Mouse (Mus musculus): ENCODE data around the gene Ak4. TPM values are rescaled to one million over a fixed set of nuclear protein-coding genes. Genes with fewer than 3 reads are reported as not detected.
A peak's percentile ranks its signal among the peaks of the same experiment; 100 is the strongest.
"Not testable (repeated sequence)": the region's sequence is repeated elsewhere in the genome, so short reads cannot be mapped to it uniquely, and the experiment has no call there.

Ak4 gene
- total and polyA plus RNA-seq, 2 experiments = 14.7 to 58.7 TPM

- H3K36me3 ChIP-seq (ENCODE audit: control insufficient read depth, insufficient read depth, low read length) = no peaks in the 10 kb centered on the region
- no peaks in the 10 kb centered on the region for H3K27me3 ChIP-seq (ENCODE audit: control insufficient read depth, insufficient read depth, low read length)
- no peaks in the 10 kb centered on the region for H3K79me2 ChIP-seq (ENCODE audit: control insufficient read depth, insufficient read depth, low read length)
- H3K27ac ChIP-seq (replicated peaks; ENCODE audit: insufficient read depth, low read depth, low read length) = no peak overlapping the region
- peaks cover 14% of the 10 kb centered on the region for H3K4me1 ChIP-seq (ENCODE audit: control insufficient read depth, insufficient read depth, low read length)
- WGBS = 53% methylated on average over 4 of the region's 4 CpGs
- no peak overlapping the region for H3K4me3 ChIP-seq (ENCODE audit: insufficient read depth, low read depth, low read length)
- DNase-seq (ENCODE audit: extremely low read depth, low read depth, low spot score) = peak; percentile 84
- H3K9ac ChIP-seq (ENCODE audit: low read depth, low read length) = no peak overlapping the region
- TF ChIP-seq CTCF (IDR thresholded peaks at IDR 0.05; ENCODE audit: low read depth, low read length) (no peak), POLR2A (IDR thresholded peaks at IDR 0.05; ENCODE audit: extremely low read depth, insufficient read depth, low read length) (no peak)
These were observed 40.8 kb upstream of the Ak4 start for GRCm38 (mm10) chr4:101378241-101378640.

- Histone ChIP-seq H3K4me1 (ENCODE audit: control insufficient read depth, insufficient read depth, low read length) (peaks cover 9% of the 10 kb centered on the region), H3K9ac (ENCODE audit: low read depth, low read length) (no peak overlapping the region), H3K27ac (replicated peaks; ENCODE audit: insufficient read depth, low read depth, low read length) (no peak overlapping the region), H3K4me3 (ENCODE audit: insufficient read depth, low read depth, low read length) (no peak overlapping the region), H3K79me2 (ENCODE audit: control insufficient read depth, insufficient read depth, low read length) (no peaks in the 10 kb centered on the region), H3K36me3 (ENCODE audit: control insufficient read depth, insufficient read depth, low read length) (no peaks in the 10 kb centered on the region), H3K27me3 (ENCODE audit: control insufficient read depth, insufficient read depth, low read length) (no peaks in the 10 kb centered on the region)
- TF ChIP-seq CTCF (IDR thresholded peaks at IDR 0.05; ENCODE audit: low read depth, low read length) (no peak), POLR2A (IDR thresholded peaks at IDR 0.05; ENCODE audit: extremely low read depth, insufficient read depth, low read length) (no peak)
- 91% methylated on average over 4 of the region's 4 CpGs for WGBS
- no peak for DNase-seq (ENCODE audit: extremely low read depth, low read depth, low spot score)
These were observed 40.3 kb upstream of the Ak4 start for GRCm38 (mm10) chr4:101378778-101379177.

GRCm38 (mm10) chr4:101385002-101385401 is 34.1 kb upstream of the Ak4 start:
- H3K4me3 ChIP-seq (ENCODE audit: insufficient read depth, low read depth, low read length) = no peak overlapping the region
- no peaks in the 10 kb centered on the region for H3K27me3 ChIP-seq (ENCODE audit: control insufficient read depth, insufficient read depth, low read length)
- no peak overlapping the region for H3K9ac ChIP-seq (ENCODE audit: low read depth, low read length)
- H3K4me1 ChIP-seq (ENCODE audit: control insufficient read depth, insufficient read depth, low read length) = no peaks in the 10 kb centered on the region
- no peaks in the 10 kb centered on the region for H3K79me2 ChIP-seq (ENCODE audit: control insufficient read depth, insufficient read depth, low read length)
- no peak for DNase-seq (ENCODE audit: extremely low read depth, low read depth, low spot score)
- no peak for TF ChIP-seq CTCF (IDR thresholded peaks at IDR 0.05; ENCODE audit: low read depth, low read length)
- TF ChIP-seq POLR2A (IDR thresholded peaks at IDR 0.05; ENCODE audit: extremely low read depth, insufficient read depth, low read length) = no peak
- WGBS = 74% methylated on average over 2 of the region's 2 CpGs
- no peak overlapping the region for H3K27ac ChIP-seq (replicated peaks; ENCODE audit: insufficient read depth, low read depth, low read length)
- no peaks in the 10 kb centered on the region for H3K36me3 ChIP-seq (ENCODE audit: control insufficient read depth, insufficient read depth, low read length)

DNA sequence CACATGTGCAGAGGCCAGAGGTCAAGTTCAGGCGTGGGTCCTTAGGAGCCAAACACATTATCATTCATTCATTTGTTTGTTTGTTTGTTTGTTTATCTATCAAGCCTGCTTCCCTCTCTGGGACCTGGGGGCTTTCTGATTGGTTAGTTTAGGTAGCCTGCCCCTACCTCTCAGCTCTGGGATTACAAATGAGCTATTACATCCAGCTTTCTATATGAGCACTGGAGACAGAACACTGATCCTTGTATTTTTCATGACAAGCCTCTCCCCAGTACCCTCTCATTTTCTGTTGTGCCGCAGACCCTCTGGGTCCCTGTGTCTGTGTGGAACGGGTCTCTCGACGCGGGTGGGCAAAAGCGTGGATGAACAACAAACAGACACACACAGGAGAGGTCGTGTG is 30.8 kb upstream of the Ak4 start:
- H3K27ac ChIP-seq (replicated peaks; ENCODE audit: insufficient read depth, low read depth, low read length) = no peak overlapping the region
- H3K27me3 ChIP-seq (ENCODE audit: control insufficient read depth, insufficient read depth, low read length) = no peaks in the 10 kb centered on the region
- 90% methylated on average over 8 of the region's 8 CpGs for WGBS
- H3K79me2 ChIP-seq (ENCODE audit: control insufficient read depth, insufficient read depth, low read length) = no peaks in the 10 kb centered on the region
- no peak for TF ChIP-seq POLR2A (IDR thresholded peaks at IDR 0.05; ENCODE audit: extremely low read depth, insufficient read depth, low read length)
- TF ChIP-seq CTCF (IDR thresholded peaks at IDR 0.05; ENCODE audit: low read depth, low read length) = no peak
- no peak overlapping the region for H3K4me3 ChIP-seq (ENCODE audit: insufficient read depth, low read depth, low read length)
- H3K36me3 ChIP-seq (ENCODE audit: control insufficient read depth, insufficient read depth, low read length) = no peaks in the 10 kb centered on the region
- no peak for DNase-seq (ENCODE audit: extremely low read depth, low read depth, low spot score)
- peaks cover 4% of the 10 kb centered on the region for H3K4me1 ChIP-seq (ENCODE audit: control insufficient read depth, insufficient read depth, low read length)
- H3K9ac ChIP-seq (ENCODE audit: low read depth, low read length) = no peak overlapping the region

GRCm38 (mm10) chr4:101388656-101389055 is 30.4 kb upstream of the Ak4 start:
- not testable (repeated sequence) for H3K27ac ChIP-seq (replicated peaks; ENCODE audit: insufficient read depth, low read depth, low read length); H3K36me3 ChIP-seq (ENCODE audit: control insufficient read depth, insufficient read depth, low read length); H3K27me3 ChIP-seq (ENCODE audit: control insufficient read depth, insufficient read depth, low read length); H3K4me3 ChIP-seq (ENCODE audit: insufficient read depth, low read depth, low read length); H3K79me2 ChIP-seq (ENCODE audit: control insufficient read depth, insufficient read depth, low read length); DNase-seq (ENCODE audit: extremely low read depth, low read depth, low spot score); H3K4me1 ChIP-seq (ENCODE audit: control insufficient read depth, insufficient read depth, low read length); H3K9ac ChIP-seq (ENCODE audit: low read depth, low read length)
- WGBS = 86% methylated on average over 6 of the region's 6 CpGs

DNA sequence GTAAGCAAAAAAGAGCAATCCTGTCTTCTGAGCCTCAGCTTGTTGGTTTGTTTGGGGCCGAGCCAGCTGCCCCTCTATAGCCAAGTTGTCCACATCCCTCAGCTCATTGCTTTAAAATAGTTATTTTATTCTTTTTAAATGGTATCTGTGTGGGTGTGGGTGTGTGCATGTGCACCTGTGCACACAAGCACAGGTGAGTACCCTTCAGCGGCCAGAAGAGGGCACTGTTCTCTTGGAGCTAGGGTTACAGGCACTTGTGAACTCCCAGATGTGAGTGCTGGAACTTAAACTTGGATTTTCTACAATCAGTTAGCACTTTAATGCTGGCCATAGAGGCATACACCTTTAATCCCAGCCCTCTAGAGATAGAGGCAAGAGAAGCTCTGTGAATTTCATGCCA is 26.8 kb upstream of the Ak4 start:
- peaks cover 6% of the 10 kb centered on the region for H3K4me1 ChIP-seq (ENCODE audit: control insufficient read depth, insufficient read depth, low read length)
- H3K27me3 ChIP-seq (ENCODE audit: control insufficient read depth, insufficient read depth, low read length) = no peaks in the 10 kb centered on the region
- H3K9ac ChIP-seq (ENCODE audit: low read depth, low read length) = no peak overlapping the region
- no peaks in the 10 kb centered on the region for H3K79me2 ChIP-seq (ENCODE audit: control insufficient read depth, insufficient read depth, low read length)
- no peaks in the 10 kb centered on the region for H3K36me3 ChIP-seq (ENCODE audit: control insufficient read depth, insufficient read depth, low read length)
- H3K27ac ChIP-seq (replicated peaks; ENCODE audit: insufficient read depth, low read depth, low read length) = no peak overlapping the region
- 43% methylated on average over 2 of the region's 2 CpGs for WGBS
- no peak overlapping the region for H3K4me3 ChIP-seq (ENCODE audit: insufficient read depth, low read depth, low read length)
- DNase-seq (ENCODE audit: extremely low read depth, low read depth, low spot score) = peak; percentile 75
- TF ChIP-seq CTCF (IDR thresholded peaks at IDR 0.05; ENCODE audit: low read depth, low read length) (peak; percentile 87), POLR2A (IDR thresholded peaks at IDR 0.05; ENCODE audit: extremely low read depth, insufficient read depth, low read length) (no peak)
